Mouse (Mus musculus): ENCODE results near the gene Scn8a. TPM values are rescaled to one million over a fixed set of nuclear protein-coding genes. Genes with fewer than 3 reads are reported as not detected.
A peak's percentile ranks its signal among the peaks of the same experiment; 100 is the strongest.

Gene Scn8a
- polyA plus RNA-seq, 1 experiment from 2014 or later: 20.2 TPM

- H3K27me3 ChIP-seq: no peaks in the 10 kb centered on the region
- H3K27ac ChIP-seq: no peak overlapping the region; the same call in 1 of the 2 replicates
- H3K9ac ChIP-seq: no peak overlapping the region
- 47% methylated on average over 13 of the region's 13 CpGs for WGBS
- no peak overlapping the region for H3K4me3 ChIP-seq
- ATAC-seq (ENCODE audit: low FRiP score): 0 out of 2 replicates have a peak, but pooled peaks have one; percentile 40
- H3K36me3 ChIP-seq: peaks cover 13% of the 10 kb centered on the region
- H3K4me2 ChIP-seq (replicated peaks): peak overlapping the region; percentile 26
- peaks cover 6% of the 10 kb centered on the region; the same call in 1 of the 2 replicates for H3K4me1 ChIP-seq
- H3K9me3 ChIP-seq (replicated peaks): peaks cover 13% of the 10 kb centered on the region
Measured at GRCm38 (mm10) chr15:100891962-100892361, 22.3 kb downstream of the Scn8a start.

DNA sequence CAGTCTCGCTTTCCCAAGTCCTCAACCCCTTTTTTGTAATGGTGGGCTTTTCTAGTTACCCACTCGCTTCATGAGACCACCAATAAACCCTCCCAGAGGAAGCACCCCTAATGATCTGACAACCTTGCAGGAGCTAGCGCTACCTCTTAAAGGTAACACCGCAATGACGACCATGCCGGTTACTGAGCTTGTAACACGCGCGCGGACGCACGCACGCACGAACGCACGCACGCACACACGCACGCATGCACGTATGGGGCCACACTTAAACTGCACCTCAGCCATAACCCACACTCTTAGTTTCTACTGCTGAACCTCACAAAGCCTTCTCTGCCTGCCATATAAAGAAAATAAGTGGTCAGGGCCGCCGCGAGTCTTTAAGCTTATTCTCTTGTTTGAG is 26.8 kb downstream of the Scn8a start:
- Histone ChIP-seq H3K9me3 (replicated peaks) (peaks cover 12% of the 10 kb centered on the region), H3K9ac (no peak overlapping the region), H3K4me2 (replicated peaks) (no peak overlapping the region), H3K27me3 (no peaks in the 10 kb centered on the region), H3K27ac (no peak overlapping the region), H3K4me3 (no peak overlapping the region), H3K36me3 (peaks cover 18% of the 10 kb centered on the region), H3K4me1 (peaks cover 6% of the 10 kb centered on the region; the same call in 1 of the 2 replicates)
- WGBS: 98% methylated on average over 23 of the region's 23 CpGs
- no peak for ATAC-seq (ENCODE audit: low FRiP score)

DNA sequence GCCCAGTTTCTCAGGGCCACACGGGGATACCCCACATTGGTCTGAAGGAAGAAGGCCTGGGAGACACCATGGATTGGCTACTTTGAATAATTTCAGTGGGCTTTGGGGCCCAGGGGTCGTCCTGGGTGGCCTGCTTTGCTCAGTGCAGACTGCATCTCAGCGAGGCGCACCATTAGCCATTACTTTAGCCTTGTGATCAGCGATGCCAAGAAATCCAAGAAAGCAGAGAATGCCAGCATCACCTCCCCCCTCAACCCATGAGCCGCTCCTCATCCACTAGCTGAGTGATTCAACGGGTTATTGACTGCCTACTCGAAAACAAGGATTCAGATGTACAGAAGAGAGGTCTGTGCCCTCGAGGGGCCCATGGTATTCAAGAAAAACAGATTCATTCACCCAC is 34.2 kb downstream of the Scn8a start:
- no peak overlapping the region for H3K4me3 ChIP-seq
- 0 out of 2 replicates have a peak, but pooled peaks cover 4% of the 10 kb centered on the region for H3K36me3 ChIP-seq
- no peak overlapping the region for H3K9ac ChIP-seq
- peaks cover under 1% of the 10 kb centered on the region for H3K4me1 ChIP-seq
- no peak overlapping the region for H3K27ac ChIP-seq
- no peaks in the 10 kb centered on the region for H3K27me3 ChIP-seq
- H3K9me3 ChIP-seq (replicated peaks): no peaks in the 10 kb centered on the region
- ATAC-seq (ENCODE audit: low FRiP score): no peak
- 71% methylated on average over 9 of the region's 9 CpGs for WGBS
- H3K4me2 ChIP-seq (replicated peaks): no peak overlapping the region

- no peaks in the 10 kb centered on the region for H3K9me3 ChIP-seq (replicated peaks)
- H3K36me3 ChIP-seq: 0 out of 2 replicates have a peak, but pooled peaks cover 4% of the 10 kb centered on the region
- ATAC-seq (ENCODE audit: low FRiP score): no peak
- H3K27ac ChIP-seq: no peak overlapping the region
- no peaks in the 10 kb centered on the region for H3K27me3 ChIP-seq
- H3K4me1 ChIP-seq: peaks cover 13% of the 10 kb centered on the region
- no peak overlapping the region for H3K9ac ChIP-seq
- 41% methylated on average over 2 of the region's 2 CpGs for WGBS
- H3K4me3 ChIP-seq: no peak overlapping the region
- H3K4me2 ChIP-seq (replicated peaks): no peak overlapping the region
Measured at GRCm38 (mm10) chr15:100905006-100905405, 35.3 kb downstream of the Scn8a start.

- H3K36me3 ChIP-seq: no peaks in the 10 kb centered on the region
- no peak overlapping the region for H3K4me3 ChIP-seq
- H3K4me1 ChIP-seq: peaks cover 20% of the 10 kb centered on the region
- no peak for ATAC-seq (ENCODE audit: low FRiP score)
- no peak overlapping the region for H3K4me2 ChIP-seq (replicated peaks)
- H3K27ac ChIP-seq: no peak overlapping the region
- H3K9ac ChIP-seq: no peak overlapping the region
- H3K27me3 ChIP-seq: no peaks in the 10 kb centered on the region
- no peaks in the 10 kb centered on the region for H3K9me3 ChIP-seq (replicated peaks)
- WGBS: 80% methylated on average over 8 of the region's 8 CpGs
Measured at GRCm38 (mm10) chr15:100905751-100906150, 36.1 kb downstream of the Scn8a start.

DNA sequence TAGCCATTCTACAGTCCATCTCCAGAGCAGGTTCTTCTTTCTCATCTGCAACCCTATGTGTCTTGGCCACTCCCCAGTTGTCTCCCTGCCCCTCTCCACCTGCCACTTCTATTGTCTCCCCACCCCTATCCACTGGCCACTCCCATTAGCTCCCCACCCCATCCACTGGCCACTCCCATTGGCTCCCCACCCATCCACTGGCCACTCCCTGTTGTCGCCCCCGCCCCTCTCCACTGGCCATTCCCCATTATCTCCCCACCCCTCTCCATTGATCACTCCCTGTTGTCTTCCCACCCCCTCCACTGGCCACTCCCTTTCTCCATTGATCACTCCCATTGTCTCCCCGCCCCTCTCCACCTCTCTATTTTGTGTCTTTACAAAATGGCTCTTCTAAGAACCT is 39.2 kb downstream of the Scn8a start:
- Histone ChIP-seq H3K4me2 (replicated peaks) (0 out of 2 replicates have a peak overlapping the region, but pooled peaks have one; percentile 8), H3K27me3 (no peaks in the 10 kb centered on the region), H3K36me3 (no peaks in the 10 kb centered on the region), H3K4me3 (no peak overlapping the region), H3K9me3 (replicated peaks) (no peaks in the 10 kb centered on the region), H3K4me1 (peaks cover 30% of the 10 kb centered on the region), H3K9ac (no peak overlapping the region), H3K27ac (peak overlapping the region; percentile 81)
- peak; percentile 66 for ATAC-seq (ENCODE audit: low FRiP score)
- 33% methylated on average over 3 of the region's 3 CpGs for whole genome bisulfite sequencing

- H3K9me3 ChIP-seq (replicated peaks): no peaks in the 10 kb centered on the region
- H3K9ac ChIP-seq: no peak overlapping the region
- H3K4me2 ChIP-seq (replicated peaks): no peak overlapping the region
- no peak overlapping the region for H3K4me3 ChIP-seq
- peak overlapping the region; percentile 81 for H3K27ac ChIP-seq
- WGBS: 8% methylated on average over 3 of the region's 3 CpGs
- peaks cover 30% of the 10 kb centered on the region for H3K4me1 ChIP-seq
- ATAC-seq (ENCODE audit: low FRiP score): peak; percentile 77
- no peaks in the 10 kb centered on the region for H3K27me3 ChIP-seq
- H3K36me3 ChIP-seq: no peaks in the 10 kb centered on the region
Measured at GRCm38 (mm10) chr15:100909734-100910163, 40.1 kb downstream of the Scn8a start.

- Histone ChIP-seq H3K9ac (no peak overlapping the region), H3K27ac (peak overlapping the region; percentile 81), H3K9me3 (replicated peaks) (no peaks in the 10 kb centered on the region), H3K4me3 (no peak overlapping the region), H3K36me3 (no peaks in the 10 kb centered on the region), H3K27me3 (no peaks in the 10 kb centered on the region), H3K4me1 (peaks cover 35% of the 10 kb centered on the region), H3K4me2 (replicated peaks) (no peak overlapping the region)
- ATAC-seq (ENCODE audit: low FRiP score): no peak
- WGBS: 45% methylated on average over 10 of the region's 10 CpGs
Measured at GRCm38 (mm10) chr15:100910381-100910841, 40.8 kb downstream of the Scn8a start.

- H3K36me3 ChIP-seq: no peaks in the 10 kb centered on the region
- H3K4me3 ChIP-seq: no peak overlapping the region
- H3K4me1 ChIP-seq: peaks cover 35% of the 10 kb centered on the region
- 80% methylated on average over 3 of the region's 3 CpGs for WGBS
- 0 out of 2 replicates have a peak, but pooled peaks cover 3% of the 10 kb centered on the region for H3K27me3 ChIP-seq
- no peak overlapping the region for H3K27ac ChIP-seq
- H3K9me3 ChIP-seq (replicated peaks): peaks cover 3% of the 10 kb centered on the region; the same call in 1 of the 2 replicates
- no peak overlapping the region for H3K9ac ChIP-seq
- no peak for ATAC-seq (ENCODE audit: low FRiP score)
- H3K4me2 ChIP-seq (replicated peaks): no peak overlapping the region
Measured at GRCm38 (mm10) chr15:100912676-100913266, 43.1 kb downstream of the Scn8a start.

GRCm38 (mm10) chr15:100914734-100915242 is 45.1 kb downstream of the Scn8a start:
- H3K36me3 ChIP-seq: no peaks in the 10 kb centered on the region
- peaks cover 32% of the 10 kb centered on the region for H3K4me1 ChIP-seq
- H3K27ac ChIP-seq: no peak overlapping the region
- 5% methylated on average over 24 of the region's 24 CpGs for WGBS
- peak overlapping the region; percentile 54 for H3K4me2 ChIP-seq (replicated peaks)
- ATAC-seq (ENCODE audit: low FRiP score): no peak
- H3K9ac ChIP-seq: no peak overlapping the region
- 0 out of 2 replicates have a peak, but pooled peaks cover 5% of the 10 kb centered on the region for H3K27me3 ChIP-seq
- peak overlapping the region; percentile 22 for H3K4me3 ChIP-seq
- H3K9me3 ChIP-seq (replicated peaks): peaks cover 3% of the 10 kb centered on the region; the same call in 1 of the 2 replicates

- no peaks in the 10 kb centered on the region for H3K36me3 ChIP-seq
- no peak overlapping the region for H3K4me2 ChIP-seq (replicated peaks)
- H3K4me1 ChIP-seq: peaks cover 23% of the 10 kb centered on the region
- ATAC-seq (ENCODE audit: low FRiP score): no peak
- WGBS: 50% methylated on average over 4 of the region's 4 CpGs
- no peak overlapping the region for H3K9ac ChIP-seq
- no peak overlapping the region for H3K27ac ChIP-seq
- H3K4me3 ChIP-seq: no peak overlapping the region
- H3K9me3 ChIP-seq (replicated peaks): peaks cover 3% of the 10 kb centered on the region; the same call in 1 of the 2 replicates
- 0 out of 2 replicates have a peak, but pooled peaks cover 5% of the 10 kb centered on the region for H3K27me3 ChIP-seq
Measured at GRCm38 (mm10) chr15:100918046-100918445, 48.4 kb downstream of the Scn8a start.

DNA sequence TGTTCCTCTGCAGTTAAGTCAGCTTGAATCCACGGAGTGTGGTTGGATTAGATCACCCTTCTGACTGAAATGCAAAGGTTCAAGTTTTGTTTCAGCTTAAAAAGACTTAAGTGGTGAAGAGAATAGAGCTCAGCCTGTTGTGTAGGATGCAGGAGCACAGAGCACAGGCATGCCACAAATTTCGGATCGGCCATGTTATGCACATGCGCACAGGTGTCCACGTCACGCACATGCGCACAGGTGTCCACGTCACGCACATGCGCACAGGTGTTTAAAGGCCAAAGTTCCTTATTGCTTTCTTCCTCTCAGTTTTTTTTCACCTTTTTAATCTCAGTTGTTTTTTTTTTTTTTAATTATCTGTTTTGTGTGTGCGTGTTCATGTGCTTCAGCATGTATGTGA is 52.6 kb downstream of the Scn8a start:
- no peak overlapping the region for H3K4me2 ChIP-seq (replicated peaks)
- H3K4me1 ChIP-seq: peaks cover 29% of the 10 kb centered on the region
- H3K27ac ChIP-seq: no peak overlapping the region
- H3K9me3 ChIP-seq (replicated peaks): no peaks in the 10 kb centered on the region
- no peak overlapping the region for H3K4me3 ChIP-seq
- H3K9ac ChIP-seq: no peak overlapping the region
- 0 out of 2 replicates have a peak, but pooled peaks cover 5% of the 10 kb centered on the region for H3K27me3 ChIP-seq
- H3K36me3 ChIP-seq: no peaks in the 10 kb centered on the region
- 98% methylated on average over 11 of the region's 11 CpGs for WGBS
- no peak for ATAC-seq (ENCODE audit: low FRiP score)

All from hindbrain, embryonic 12.5 days (tissue).